Mouse (Mus musculus): Measurements from ENCODE around the gene Kcnmb3. TPM values are rescaled to one million over a fixed set of nuclear protein-coding genes. Genes with fewer than 3 reads are reported as not detected.

Kcnmb3 gene
- not detected in 2 replicates for polyA plus RNA-seq (2012)

GRCm38 (mm10) chr3:32492097-32493090 lies at the start of gene Kcnmb3:
TSS of gene Kcnmb3 (minus strand) at chr3:32492231.

GRCm38 (mm10) chr3:32529303-32529898 lies 37.4 kb upstream of the Kcnmb3 start, which contains the start of gene Mfn1:
TSS of gene Mfn1 (plus strand) at chr3:32529465.

GRCm38 (mm10) chr3:32509496-32510374 lies 17.7 kb upstream of the Kcnmb3 start, which contains the start of gene Zfp639:
TSS of gene Zfp639 (plus strand) at chr3:32510259.

Other genes with a start within 250 kb of the Kcnmb3 start
- 0.75 and 1.3 TPM in 2 replicates for gene Zmat3, start 126.2 kb downstream of the Kcnmb3 start, polyA plus RNA-seq (2012)
- gene Pik3ca, start 94.6 kb downstream of the Kcnmb3 start, polyA plus RNA-seq (2012) = 2.2 and 2.3 TPM in 2 replicates
- gene Zfp639, start 18.0 kb upstream of the Kcnmb3 start, polyA plus RNA-seq (2012) = 4.0 and 5.2 TPM in 2 replicates
- 4.1 and 6.7 TPM in 2 replicates for gene Mfn1, start 37.2 kb upstream of the Kcnmb3 start, polyA plus RNA-seq (2012)
- 7.4 and 7.8 TPM in 2 replicates for gene Gnb4, start 124.4 kb upstream of the Kcnmb3 start, polyA plus RNA-seq (2012)
- gene Actl6a, start 214.1 kb upstream of the Kcnmb3 start, polyA plus RNA-seq (2012) = 19.6 and 21.4 TPM in 2 replicates
- gene Ndufb5, start 244.8 kb upstream of the Kcnmb3 start, polyA plus RNA-seq (2012) = 48.5 and 55.0 TPM in 2 replicates
- 1.3 and 1.9 TPM in 2 replicates for gene Mrpl47, start 245.4 kb upstream of the Kcnmb3 start, polyA plus RNA-seq (2012)